Mouse (Mus musculus) MN1 (cell line): ENCODE data around the gene Sart3.

Experiments used
- DNase-seq: peaks from one replicate; pipeline ENCODE4 v3.0.0-alpha.2; 2016; ENCODE audit warnings: low spot score

Sart3 gene

DNA sequence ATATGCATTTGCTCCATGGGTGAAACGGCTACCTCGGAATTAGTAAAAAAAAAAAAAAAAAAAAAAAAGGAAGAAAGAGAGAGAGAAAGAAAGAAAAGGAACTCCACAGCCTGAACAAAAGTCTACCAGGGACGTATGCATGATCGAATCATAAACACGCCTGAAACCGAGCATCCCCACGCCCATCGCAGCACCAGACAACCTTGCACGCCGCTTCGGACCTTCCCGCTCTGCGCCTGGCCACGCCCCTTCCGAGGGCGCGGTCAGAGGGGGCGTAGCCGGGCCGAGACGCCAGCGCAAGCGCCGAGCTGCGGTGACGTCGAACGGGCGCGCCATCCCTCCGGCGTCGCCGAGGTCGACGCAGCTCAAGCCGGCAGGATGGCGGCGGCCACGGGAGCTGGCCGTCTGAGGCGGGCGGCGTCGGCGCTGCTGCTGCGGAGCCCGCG lies at the start of gene Sart3, which contains the start of gene Iscu:
Gene Sart3, minus strand, starts transcription at position 61 of the 446 bp plus-strand sequence.
Gene Iscu, plus strand, starts transcription at position 299 of the 446 bp plus-strand sequence.
- peak; percentile 99 for DNase-seq

DNA sequence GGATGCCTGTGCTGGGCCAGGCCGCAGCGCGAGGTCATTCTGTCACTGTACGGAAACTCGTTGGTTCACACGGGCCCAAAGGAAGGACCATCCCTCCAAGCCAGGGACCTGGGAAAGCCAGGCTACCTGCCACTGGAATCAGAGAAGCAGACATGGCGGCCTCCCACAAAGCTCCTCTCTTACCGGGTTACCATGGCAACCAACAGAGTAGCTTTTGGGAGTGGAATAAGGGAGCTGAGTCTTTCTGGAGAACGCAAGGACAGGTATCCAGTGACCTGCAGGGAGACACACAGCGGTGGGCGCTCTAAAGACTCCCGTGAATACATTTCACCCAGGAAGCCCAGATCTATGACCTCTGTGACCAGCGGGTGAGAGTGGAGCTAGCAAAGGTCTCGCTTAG lies 46.3 kb upstream of the Sart3 start:
- no peak for DNase-seq

DNA sequence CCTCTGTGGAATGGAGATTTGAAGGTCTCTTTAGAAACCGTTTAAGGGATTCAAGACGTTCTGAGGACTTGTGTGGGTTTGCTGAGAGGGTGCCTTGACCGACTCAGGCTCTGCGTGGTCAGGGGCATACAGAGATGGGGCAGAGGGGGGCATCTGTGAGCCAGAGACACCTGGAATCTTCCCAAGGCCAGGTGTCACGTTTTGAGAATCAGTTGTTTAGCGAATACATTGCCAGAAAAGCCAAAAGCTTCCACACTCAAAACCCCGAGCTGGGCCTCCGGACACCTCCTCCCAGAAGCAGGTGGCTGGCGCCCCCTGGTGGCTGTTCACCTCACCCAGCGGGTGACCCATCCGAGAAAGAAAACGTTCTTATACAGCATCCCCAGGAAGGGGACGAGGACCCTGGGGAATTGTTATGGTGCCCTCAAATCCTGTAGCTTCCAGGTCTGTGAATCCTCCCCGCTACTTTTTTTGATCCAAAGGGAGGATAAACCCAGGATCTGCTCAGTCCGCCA lies 43.4 kb upstream of the Sart3 start:
- peak; percentile 91 for DNase-seq

DNA sequence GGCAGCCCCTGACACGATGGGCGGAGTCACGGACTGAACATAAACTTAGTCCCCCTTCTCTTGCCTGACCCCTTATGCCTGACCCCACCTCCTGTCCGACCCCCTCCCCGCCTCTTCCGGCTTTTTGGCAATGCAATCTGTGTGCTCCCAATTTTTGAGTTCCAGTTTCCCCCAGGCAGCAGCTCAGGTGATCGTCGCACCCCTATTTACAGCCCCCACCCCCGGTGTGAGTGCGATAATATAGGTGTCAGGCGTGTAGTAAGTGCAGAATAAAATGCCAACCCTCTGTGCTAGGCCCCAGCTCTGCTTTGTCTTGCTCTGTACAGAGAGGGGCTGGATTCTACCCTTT lies 42.7 kb upstream of the Sart3 start:
- DNase-seq = no peak

DNA sequence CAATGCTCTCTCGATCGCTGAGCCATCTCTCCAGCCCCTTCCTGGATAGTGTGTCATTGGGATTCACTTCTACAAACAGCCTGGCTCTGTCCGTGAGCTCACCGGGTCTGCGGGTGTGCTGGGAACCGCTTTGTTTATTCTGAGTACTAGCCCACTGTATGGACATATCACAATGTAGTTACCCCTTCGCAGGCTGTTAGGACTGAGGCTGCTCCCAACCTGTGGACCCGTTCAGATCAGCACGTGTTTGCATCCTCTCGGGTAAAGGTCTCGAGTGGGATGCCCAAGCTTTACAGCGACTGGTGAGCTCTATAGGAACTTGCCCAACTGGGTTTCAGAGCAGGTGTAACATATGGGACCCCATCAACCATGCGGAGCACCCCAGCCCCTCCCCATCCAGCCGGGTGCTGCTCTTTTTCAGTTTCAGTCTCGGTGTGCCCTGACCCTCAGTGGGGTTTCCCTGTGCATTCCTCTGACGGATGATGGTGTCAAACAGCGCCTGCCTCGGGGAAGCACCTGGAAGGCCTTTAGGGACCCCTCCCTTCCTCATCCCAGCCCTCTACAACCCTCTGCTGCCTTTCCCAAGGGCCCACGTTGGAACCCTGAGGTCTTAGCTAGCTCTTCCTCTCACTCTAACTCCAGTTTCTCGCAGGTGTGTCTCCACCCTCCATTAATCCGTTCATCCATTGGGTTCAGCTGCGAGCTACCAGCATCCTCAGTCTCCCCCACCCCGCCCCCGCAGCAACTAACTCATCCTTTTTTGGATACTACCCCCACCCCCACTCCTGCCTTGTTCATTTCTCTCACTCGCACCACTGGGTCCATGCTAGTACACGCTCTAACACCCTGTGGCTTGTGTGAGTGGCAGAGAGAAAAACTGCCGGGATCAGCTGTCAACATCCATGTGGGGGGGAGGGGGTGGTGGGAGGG lies 42.1 kb upstream of the Sart3 start:
- no peak for DNase-seq

DNA sequence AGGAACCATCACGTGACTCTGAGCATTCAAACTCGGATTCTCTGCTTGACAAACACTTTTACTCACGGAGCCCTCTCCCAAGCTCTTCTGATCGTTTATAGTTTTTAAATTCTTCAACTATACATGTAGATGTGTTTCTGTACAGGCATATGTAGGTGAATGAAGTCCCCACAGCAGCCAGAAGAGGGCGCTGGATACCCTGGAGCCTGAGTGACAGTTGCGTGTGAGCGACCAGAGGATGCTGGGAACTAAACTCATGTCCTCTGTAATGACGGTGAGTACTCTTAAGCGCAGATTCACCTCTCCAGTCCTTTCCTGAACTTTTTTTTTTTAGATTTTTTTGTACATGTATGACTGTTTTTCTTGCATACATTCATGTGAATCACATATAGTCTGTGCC lies 41.3 kb upstream of the Sart3 start:
- no peak for DNase-seq

DNA sequence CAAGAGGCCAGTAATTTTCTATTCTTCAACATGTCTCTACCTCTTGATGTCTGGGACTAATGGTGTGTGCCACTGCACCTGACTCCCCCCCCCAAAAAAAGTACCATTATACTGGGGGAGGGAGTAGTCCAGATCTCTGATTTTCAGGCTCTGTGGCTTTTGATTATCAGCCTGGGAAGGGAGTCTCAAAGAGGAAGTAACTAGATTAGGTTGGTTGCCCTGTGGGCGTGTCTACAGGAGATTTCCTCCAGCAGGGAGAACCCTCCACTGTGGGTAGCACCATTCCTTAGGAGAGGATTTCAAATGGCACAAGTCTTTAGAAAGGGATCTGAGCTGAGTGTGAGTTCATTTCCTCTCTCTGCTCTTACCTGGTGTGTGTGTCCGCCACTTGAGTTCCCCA lies 40.3 kb upstream of the Sart3 start:
- no peak for DNase-seq

DNA sequence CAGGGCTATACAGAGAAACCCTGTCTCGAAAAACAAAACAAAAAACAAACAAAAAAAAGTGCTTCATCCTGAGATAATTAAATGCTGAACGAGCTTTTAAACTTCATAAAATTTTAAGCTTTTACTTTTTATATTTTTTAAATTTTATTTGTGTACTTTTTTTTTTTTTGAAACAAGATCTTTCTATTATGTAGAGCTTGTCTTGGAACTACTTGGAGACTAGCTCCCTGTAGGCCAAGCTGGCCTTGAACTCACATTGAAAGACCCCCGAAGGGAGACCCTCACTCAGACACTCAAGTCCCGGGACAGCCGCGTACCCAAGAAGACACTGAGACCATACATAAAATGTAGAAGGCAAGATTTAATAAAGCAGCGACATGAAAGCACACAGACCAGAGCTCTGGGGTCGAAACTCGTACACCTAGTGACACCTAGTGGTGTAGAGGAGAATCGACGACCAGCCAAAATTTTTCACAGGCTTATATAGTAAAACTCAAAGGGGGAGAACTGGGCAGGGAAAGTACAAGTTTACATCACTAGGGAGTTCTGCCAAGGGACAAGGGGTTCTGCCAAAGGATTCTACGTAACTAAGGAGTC lies 39.6 kb upstream of the Sart3 start:
- DNase-seq = peak; percentile 59

DNA sequence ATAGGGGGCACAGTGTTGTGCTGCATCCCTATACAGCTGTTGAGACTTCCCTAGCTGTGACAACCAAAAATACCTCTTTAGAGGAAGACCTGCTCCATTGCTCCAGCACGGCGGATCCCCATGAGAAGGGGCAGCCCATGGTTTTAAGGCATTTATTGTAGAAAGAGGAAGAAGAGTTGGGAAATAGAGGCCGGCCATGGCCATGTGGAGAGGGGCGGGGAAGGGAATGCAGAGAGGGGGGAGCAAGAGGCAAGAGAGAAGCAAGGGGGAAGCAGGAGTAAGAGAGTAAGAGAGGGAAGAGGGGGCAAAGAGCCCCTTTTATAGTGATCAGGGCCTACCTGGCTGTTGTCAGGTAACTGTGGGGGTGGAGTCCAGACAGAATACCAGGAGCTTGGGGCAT lies 37.8 kb upstream of the Sart3 start:
- no peak for DNase-seq

DNA sequence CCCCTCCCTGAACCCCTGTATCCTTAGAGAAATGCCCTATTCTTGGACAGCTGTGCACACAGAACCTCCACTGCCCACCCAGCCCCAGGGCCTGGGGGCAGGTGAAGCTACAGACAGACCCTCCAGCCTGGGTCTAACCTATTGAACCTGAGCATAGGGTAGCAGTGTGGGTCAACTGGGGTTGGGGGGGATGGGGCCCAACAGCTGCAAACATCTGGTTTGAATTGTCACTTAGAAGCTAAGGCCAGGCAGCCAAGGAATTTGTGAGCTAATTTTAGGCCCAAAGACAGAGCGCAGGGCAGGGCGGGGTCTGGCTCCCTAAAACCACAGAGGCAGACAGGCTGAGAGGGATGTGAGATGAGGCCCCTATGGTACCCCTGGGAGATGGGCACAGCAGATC lies 35.9 kb upstream of the Sart3 start:
- DNase-seq = no peak

DNA sequence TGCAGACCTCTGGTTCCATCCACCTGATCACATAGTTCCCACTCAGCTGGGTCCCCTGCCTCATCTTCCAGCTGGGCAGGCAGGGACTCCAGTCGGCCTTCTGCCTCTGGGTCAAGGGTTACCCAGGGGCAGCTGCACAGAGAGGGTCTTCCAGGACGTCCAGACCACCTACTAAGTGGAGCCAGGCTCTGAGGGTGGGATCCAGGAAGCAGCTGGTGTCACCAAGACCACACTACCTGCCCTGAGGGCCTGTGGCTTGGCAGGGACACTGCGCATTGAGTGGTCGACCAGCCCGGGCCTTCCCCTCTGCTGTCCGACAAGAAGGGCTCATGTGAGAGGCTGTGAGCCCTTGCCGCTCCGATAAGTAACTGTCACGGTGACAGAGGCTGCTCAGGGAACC lies 35.4 kb upstream of the Sart3 start:
- DNase-seq = no peak

DNA sequence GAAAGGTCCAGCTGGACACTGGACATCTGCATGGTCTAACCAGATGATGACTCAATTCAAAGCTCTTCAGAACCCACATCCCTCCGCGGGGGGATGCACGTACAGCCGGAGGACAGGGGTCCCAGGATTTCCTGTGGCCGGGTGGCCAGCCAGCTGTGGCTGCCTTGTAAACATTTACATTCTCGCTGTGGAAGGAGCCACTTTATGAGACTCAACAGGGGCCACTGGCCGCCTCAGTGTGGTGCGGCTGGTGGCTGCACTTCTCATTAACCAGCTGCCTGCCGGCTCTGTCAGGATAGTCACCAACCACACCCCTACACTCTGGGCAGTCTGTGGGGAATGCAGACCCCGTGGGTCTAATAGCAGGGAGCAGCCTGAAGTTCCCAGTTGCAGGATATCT lies 34.1 kb upstream of the Sart3 start:
- no peak for DNase-seq

DNA sequence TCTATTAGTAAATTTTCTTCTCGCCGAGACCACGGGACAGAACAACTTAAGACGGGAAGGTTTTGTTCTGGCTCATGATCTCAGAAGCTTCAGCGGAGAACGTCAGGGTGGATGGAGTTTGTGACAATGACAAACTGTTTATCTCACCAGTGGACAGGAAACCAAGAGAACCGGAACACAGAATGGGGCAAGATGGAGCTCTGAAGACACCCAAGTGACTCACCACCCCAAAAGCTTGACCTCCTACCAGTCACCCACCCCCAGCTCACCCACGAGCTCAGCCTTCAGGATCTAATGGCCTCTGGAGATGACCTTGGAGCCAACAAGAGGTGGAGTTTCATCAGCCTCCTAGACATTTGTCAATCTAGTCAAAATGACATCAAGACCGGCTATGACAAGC lies 33.0 kb upstream of the Sart3 start:
- no peak for DNase-seq

DNA sequence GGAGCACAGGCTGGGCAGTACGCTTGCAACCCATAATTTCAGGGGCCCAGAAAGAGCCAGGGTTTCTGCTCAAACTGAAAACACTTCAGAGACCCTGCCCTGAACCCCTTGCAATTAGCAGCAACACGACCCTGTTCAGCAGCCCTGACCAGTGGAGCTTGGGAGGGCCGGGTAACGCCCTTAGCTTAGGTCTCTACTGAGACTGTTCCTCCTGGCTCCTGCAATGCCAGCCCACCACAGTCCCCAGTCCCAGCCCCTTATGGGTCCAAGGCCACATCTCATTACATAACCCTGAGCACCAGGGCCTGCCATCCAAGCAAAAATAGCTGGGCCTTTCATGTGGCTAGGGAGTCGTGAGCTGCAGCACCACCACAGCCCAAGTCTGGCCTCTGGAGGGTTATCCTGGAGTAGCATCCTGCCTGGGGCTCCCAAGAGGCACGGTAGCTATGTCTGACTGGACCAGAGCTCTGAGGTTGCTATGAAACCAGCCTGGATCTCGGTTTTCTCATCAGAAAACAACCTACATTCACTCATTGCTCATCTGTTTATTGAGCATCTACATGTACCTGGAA lies 32.2 kb upstream of the Sart3 start:
- peak; percentile 58 for DNase-seq

DNA sequence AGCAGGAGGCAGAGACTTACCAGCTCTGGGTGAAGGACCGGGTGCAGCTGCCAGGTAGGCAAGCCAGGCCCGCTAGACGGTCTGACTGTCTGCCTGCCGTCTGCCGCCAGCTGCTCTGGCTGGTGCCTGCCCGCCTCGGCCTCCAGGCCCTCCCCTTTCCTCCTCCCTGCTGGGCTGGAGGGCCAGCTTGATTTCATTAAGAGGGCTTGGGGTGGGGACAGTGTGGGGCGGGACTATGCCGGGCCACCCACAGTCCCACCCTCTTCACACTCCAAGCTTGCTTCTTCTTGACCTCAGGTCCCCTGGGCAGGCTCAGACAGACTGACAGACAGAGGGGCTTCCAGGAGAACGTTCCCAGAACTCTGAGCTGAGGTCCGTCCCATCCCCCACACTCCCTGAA lies 28.0 kb upstream of the Sart3 start, which contains the start of gene Tmem119:
Gene Tmem119, minus strand, starts transcription at position 237 of the 400 bp plus-strand sequence.
- peak; percentile 90 for DNase-seq

DNA sequence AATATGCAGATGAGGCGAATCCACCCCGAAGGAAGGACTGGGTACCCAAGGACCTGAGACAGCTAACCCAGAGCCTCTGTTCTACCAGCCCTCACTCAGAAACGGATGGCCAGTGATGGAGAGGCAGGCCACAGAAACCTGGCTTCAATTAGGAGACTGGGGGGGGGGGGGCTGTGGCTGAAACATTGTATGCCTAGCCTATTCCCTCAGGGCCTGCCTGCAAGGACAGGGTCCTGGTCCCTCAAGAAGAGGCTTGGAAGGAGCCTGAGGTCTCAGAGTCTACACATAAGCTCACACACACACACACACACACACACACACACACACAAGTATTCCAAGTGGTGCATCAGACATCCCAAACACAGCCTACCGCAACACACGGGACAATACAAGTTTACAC lies 27.4 kb upstream of the Sart3 start:
- peak; percentile 17 for DNase-seq

DNA sequence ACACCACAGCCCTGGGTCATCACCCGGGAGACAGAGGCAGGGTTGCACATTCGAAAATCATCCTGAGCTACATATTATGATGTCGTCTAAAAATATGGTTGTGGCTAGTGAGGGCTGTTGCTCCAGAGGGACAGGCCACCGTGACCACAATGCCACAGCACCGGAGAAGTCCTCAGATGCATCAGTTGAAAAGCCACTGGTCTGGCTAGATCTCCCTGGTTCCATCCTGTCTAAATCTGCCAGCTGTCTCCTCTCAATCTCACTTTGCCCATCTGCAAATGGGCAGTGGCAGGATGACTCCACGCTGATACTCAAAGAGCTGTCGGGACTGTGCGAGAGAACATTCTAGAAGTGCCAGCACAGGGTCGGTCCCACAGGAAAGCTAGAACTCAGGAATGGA lies 26.2 kb upstream of the Sart3 start:
- no peak for DNase-seq

DNA sequence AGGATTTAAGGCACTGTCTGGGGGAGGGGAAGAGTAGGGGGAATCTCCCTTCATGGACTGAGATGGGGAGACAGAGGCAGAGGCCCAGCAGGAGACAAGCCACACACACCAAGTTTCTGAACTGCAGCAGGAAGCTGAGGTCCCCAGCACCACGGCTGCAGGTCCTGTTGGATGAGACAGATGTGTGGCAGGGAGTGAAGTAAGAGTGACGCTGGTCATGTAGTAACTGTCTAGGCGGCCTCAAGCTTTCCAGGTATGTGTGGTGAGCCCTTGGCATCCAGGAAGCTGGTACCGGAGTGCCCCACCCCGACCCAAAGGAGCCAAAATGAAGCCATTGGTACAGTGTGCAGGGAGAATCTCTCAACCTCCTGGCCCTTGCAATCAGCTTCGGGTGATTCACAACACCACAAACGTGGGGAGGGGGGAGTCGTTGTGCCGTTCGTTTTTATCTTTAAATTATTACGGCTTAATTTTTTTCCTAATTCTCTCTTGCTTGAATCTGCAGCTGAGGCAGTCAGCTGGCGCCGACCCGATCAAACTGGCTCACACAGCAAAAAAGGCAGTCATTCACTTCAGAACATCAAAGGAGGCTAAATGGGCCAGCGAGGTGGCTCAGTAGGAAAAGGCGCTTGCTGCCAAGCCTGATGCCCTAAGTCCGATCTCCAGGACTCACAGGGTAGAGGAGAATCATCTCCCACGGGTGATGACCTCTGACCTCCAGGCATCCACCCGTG lies 25.0 kb upstream of the Sart3 start:
- no peak for DNase-seq

DNA sequence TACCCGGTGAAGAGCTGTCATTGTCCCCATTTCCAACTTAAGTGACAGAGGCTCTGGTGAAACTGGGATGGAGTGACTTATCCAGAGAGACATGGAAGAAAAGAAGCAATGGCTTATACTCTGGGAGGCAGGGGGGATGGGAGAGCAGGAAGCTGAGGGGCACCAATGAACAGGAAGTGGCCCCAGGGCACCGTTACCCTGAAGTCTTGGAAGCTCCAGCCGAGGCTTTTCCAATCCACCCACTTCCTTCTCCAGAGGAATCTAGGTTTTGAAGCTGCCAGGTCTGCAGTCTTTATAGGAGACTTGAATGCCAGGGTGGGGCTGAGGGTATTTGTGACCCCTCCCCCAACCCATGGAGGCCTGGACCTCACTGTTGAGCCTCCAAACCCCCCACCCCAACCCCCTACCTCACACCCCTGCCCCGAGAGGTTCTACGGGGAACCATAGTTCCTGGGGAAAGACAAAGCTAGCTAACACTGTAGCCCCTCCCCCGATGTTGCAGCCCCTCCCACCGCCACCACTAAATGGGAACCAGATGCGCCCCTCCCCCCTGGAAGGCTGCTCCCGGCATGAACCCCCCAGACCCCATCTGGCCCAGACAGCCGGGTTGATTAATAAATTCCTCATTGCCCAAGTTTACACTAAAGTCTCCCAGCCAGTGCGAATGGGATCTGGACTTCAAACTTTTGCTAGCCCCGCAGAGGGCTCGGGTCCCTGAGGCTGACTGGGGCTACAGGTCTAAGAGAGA lies 24.3 kb upstream of the Sart3 start:
- no peak for DNase-seq

DNA sequence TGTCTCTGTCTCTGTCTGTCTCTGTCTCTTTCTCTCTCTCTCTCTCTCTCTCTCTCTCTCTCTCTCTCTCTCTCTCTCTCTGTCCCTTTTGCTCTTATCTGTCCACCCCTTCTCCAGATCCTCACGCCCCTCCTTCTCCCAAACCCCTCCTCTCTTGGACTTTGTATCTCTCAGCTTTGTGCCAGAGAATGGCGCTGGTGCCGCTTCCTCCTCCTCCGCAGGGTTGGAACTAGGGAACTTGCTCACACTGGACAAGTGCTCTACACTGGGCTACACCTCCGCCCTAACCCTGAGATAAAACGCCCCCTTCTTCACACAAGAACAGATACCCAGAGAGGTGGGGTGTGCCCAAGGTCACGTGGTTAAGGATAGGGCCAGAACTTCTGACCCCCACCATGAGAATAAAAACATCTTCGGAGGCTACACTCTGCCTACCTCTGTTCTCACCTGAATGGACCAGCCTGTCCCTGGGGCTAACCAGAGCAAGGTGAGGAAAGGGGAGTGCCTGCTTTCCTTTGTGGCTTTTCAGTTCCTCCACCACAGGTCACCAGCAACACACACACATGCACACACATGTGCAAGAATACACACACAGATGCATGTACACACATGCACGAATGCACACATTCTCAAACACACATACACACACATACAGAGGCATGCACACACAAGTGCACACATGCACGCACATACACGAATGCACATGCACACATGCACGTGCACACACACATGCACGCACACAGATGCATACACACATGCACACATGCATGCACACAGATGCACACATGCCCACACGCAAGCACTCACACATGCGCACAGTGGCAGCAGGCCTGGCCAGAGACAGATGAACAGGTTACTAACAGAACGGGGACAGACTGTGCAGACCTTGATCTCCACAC lies 19.1 kb upstream of the Sart3 start:
- no peak for DNase-seq
